Mouse (Mus musculus): ENCODE results near the gene Cpvl.

Gene Cpvl

DNA sequence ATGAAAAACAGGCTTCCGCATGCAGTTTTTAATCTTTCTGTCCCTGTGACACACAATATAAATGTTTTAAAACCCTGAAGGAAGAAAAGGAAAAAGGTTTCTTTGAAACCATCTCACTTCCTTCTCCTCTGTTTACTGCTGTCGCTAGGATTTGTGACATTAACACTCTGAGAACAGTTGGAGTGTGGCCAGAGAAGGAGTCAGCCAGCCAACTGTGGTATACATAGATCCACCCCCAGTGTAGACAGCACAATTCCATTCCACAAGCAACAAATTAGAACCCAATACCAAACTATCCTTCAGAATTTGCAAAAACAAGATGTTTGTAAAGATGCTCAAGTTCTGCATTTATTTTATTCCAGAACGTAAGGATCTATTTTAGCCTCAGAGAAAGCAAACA, 6.7 kb downstream of the Cpvl start:
- no peak for DNase-seq (ENCODE audit: low spot score in 2 of 2)

GRCm38 (mm10) chr6:53969081-53969480, 9.4 kb downstream of the Cpvl start:
- DNase-seq (ENCODE audit: low spot score in 2 of 2) = no peak

DNA sequence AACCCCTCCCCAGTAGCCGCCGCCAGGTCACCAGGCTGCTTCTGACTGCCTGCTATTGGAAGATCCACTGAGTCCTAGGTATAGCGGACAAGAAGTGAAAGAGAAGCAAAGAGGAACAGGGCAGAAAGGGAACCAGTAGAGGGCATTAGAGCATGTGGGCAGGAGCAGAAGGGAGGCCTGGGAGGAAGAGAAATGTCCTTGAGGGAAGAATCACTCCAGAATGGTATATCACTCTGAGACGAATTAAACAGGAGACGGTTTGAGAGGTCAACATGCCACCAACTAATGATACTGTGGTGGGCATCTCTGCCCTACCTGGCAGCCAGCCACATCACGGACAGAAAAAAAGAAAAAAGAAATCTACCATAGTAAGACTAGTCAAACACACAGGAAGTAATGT, 9.9 kb downstream of the Cpvl start:
- no peak for DNase-seq (ENCODE audit: low spot score in 2 of 2)

DNA sequence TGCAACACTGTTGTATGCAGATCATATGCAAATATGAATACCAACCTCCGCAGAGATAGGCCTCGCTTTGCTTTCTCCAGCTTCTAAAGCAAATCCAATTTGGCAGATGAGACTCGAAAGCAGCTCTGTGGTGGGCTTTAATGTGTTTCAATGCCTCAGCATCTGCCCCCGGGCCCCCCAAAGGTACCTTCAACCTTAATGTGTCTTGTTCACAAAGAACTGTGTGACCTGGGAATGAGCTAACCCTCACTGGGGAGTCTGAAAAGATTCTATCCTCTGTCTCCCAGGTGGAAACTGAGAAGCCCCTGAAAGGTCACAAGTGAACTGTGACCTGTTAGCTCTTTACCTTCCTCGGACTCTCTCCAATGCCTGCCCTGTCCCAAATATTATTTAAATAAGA, 11.9 kb downstream of the Cpvl start:
- DNase-seq (ENCODE audit: low spot score in 2 of 2) = no peak

DNA sequence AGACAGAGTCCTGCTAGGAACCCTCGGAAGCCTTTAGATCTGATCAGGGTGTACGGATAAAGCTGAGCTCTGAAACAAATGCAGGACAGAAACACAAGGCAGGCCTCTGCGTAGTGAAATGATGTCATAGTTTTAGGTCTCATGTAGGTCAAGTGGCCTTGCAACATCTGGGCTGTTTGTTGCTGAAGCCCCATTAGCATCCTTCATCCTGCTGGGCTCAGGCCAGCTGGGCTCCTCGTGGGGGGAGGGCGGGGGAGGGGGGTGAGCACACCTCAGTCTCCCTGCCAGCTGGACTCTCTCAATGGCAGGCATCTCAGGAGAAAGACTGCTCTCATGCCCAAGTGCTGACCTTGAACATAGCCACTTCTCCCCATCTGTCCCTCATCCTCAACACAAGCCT, 12.6 kb downstream of the Cpvl start:
- no peak for DNase-seq (ENCODE audit: low spot score in 2 of 2)

DNA sequence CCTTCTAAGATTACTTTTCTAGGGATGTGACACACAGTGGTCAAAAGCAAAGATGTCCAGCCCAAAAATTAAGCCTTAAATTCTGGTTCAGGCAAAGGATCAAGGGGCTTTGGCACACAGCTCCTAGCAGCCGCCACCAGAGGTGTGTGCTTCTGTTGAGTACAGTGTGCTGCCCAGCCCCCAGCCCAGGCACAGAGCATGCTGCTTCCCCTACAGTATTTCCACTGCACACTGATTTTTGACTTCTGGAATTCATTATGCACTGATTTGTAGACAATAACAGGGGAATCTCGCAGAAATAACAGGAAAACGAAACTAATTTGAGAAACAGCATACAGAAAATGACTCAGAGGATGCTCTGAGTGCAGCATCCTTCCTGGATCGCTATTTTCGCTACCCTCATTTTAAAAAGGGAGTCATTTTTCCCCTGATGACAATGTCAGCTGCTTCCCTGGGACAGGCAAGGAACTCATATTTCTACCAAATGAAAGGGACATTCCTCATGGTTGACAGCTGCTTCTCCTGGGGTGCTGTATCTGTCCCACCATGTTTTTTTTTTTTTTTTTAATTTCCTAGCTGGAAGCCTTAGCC, 14.5 kb downstream of the Cpvl start:
- DNase-seq (ENCODE audit: low spot score in 2 of 2) = no peak

DNA sequence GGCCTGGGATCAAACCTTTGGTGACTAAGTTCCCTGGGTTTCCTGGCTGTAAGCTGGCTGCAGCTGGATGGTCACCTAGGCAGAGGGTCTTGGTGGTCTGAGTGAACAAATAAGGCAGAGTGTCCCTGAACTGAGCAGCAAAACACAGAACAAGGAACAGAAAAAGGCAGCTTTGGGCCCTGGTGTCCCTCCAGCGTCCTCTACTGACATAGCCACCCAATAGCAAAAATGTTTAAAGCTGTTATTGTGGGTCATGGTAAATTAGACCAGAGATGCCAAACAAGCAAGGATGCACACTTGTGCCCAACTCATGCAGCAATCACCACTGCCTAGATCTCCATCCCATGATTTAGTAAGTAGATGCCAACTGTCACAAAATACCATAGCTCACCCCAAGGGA, 16.5 kb downstream of the Cpvl start:
- DNase-seq (ENCODE audit: low spot score in 2 of 2) = no peak

DNA sequence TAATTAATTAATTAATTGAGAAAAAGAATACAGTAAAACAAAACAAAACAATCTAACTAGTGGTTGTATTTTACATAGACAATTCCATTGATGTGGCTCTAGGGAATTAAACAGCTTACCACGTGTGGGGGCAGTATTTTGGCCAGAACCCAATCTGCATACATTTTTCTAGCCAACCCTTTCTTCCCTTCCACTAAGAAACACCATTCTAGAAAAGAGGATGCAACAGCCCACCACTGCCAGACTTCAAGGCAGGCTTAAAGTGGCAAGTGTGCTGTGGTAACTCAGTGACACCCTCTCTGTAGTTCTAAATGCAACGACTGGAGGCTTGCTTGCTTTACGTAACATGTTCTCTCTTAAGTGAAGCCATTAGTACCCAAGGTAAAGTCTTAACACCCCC, 18.6 kb downstream of the Cpvl start:
- DNase-seq (ENCODE audit: low spot score in 2 of 2) = no peak

DNA sequence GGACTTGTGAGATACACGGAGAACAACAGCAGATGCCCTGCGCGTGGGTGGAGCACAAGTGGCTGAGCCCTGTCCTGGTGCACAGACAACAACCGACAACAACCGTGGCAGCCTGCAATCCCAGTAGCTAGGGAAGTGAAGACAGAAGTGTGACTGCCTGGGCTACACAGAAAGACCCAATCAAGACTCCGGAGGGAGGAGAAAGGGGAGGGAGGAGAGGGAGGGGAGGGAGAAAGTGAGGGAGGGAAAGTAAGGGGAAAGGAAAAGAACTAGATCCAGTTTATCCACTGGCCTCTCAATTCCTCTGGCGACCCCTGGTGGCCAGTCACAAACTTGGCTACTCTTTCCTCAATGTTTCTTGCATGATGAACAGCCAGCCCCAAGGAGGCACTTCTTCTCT, 20.1 kb downstream of the Cpvl start:
- DNase-seq (ENCODE audit: low spot score in 2 of 2) = peak; percentile 12 to 40

DNA sequence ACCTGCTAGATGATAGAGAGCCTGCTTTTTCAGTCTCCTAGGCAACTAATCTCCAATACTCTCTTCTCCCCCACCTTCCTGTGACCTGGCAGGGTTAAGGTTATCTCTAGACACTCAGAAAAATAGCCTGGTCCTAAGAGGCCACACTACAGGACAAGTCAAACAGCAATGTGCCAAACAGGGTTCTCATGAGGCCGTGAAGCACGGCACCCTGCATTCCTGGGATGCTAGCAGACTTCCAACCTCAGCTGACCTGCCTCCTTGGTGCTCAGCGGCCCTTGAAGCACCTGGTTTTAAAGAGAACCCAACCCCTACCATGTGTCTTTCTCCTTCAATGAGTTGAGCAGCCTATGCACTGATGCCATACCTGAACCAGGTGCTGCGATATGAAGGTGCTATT, 22.0 kb downstream of the Cpvl start:
- DNase-seq (ENCODE audit: low spot score in 2 of 2) = no peak

- no peak for DNase-seq (ENCODE audit: low spot score in 2 of 2)
These were observed 22.6 kb downstream of the Cpvl start for GRCm38 (mm10) chr6:53955846-53956245.

GRCm38 (mm10) chr6:53955271-53955670, 23.2 kb downstream of the Cpvl start:
- DNase-seq (ENCODE audit: low spot score in 2 of 2) = no peak

DNA sequence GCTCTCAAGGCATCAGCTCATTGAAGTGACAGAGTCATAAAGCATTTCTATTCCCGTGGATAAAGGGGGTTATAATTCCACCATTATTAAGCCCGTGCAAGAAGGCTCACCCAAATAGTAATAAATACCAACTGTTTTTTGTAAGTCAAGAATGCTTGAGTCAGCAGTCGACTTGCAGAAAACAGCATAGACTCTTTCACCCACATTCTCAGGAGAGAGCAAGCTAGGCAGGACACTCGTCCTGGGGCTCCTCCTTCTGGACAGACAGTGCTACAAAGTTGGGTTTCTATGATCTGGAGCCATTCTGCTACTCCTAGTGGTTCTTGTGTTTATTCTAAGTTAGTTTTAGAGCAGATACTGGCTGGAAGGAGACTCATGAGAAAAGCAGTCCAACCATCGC, 24.4 kb downstream of the Cpvl start:
- no peak for DNase-seq (ENCODE audit: low spot score in 2 of 2)

DNA sequence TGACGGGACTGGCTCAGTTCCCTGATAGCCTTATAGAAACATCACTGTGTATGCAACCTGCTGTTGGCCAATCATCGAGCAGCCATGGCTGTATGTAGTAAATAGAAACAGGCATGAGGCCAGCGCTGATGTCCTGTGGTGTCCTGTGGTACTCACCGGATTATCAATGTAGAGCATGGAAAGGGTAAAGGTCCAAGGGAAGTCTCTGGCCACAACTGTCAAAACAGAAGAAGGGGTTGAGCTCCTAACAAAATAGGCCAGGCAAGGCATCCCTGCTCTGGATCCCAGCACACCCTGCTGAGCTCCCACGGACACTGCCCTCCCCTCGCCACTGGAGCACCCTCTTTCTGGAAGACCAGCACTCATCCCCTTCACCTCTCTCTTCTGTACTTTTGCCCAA, 25.1 kb downstream of the Cpvl start:
- DNase-seq (ENCODE audit: low spot score in 2 of 2) = no peak

GRCm38 (mm10) chr6:53951421-53951820, 27.1 kb downstream of the Cpvl start:
- no peak for DNase-seq (ENCODE audit: low spot score in 2 of 2)

- no peak for DNase-seq (ENCODE audit: low spot score in 2 of 2)
These were observed 27.6 kb downstream of the Cpvl start for GRCm38 (mm10) chr6:53950876-53951275.

GRCm38 (mm10) chr6:53948388-53949035, 30.0 kb downstream of the Cpvl start:
- DNase-seq (ENCODE audit: low spot score in 2 of 2) = no peak

DNA sequence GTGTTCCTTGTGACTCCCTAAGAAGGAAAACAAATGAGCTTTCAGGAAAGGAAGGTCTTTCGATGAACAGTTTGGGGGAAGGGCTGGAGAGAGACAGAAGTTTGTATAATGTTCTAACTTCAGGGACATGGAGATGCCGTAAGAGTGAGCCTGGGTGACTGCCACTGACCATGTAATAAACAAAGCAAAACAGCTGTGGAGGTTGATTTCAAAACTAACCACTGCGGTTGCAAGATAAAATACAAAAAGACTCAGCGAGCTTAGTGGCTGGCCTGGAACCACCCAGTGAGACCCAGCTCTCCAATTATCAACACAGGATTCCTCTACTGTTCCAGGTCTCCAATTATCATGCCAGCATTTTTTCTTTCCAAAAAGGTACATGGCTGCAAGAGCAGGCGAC, 33.6 kb downstream of the Cpvl start:
- no peak for DNase-seq (ENCODE audit: low spot score in 2 of 2)

DNA sequence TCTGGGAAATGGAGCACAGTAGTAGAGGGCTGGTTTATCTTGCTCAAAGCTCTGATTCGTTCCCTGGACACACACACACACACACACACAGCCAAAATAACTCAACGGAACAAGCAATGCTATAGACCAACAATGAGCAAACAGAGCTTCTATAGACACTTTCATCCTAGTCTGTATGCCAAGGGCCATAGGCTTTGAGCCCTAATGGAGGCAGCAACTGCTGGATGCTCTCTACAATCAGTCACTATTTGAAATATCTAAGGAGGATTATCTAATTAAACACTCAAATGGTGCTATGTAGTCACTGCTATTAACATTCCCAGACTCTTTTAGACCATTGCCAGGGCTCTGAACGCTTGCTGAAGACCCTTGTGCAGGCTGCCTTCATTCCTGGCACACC, 34.1 kb downstream of the Cpvl start:
- no peak for DNase-seq (ENCODE audit: low spot score in 2 of 2)

DNA sequence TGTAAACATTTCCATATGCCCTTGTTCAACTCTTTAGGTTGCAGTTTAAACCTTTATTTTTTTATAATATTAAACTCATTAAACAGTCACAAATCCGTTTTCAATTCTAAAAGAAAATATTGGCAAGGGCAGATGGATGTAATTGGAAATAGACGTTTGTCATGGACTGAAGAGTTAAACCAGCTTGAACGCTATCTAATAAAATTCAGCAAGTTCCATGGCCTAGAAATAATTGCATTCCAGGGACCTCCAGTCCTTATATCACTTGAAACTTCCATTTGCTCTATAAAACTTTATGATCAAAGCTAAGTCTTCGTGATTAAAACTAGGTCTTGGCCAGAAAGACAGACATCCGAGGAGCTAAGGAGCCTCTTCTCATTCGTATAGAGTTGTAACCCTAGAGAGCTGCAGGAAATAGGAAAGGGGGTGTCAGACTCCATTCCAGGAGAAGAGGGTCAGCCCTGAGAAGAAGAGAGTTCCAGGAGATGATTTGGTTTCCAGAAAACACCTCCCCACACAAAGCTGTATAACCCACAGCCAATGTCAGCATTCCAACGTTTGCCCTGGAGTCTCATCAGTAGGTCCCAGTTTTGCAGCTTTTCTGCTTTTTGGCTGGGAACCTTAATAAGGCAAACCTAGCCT, 36.2 kb downstream of the Cpvl start:
- DNase-seq (ENCODE audit: low spot score in 2 of 2) = no peak

DNA sequence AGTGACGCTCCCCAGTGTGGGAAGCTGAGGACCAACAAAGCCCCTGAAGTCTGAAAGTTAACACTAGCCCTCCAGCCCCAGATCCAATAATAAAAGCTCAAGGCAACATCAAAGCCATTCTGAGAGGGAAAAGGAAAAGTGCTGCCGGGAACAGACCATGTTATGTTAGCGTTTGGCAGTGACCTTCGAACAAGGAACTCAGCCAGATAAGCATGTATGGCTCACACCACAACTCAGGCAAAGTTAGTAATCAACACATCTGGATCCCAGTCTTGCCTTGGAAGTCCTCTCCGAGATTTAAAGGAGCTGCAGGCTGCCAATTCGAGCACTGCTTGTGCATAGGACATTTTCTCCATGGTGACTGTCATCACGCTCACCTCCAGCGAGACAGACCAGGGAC, 38.7 kb downstream of the Cpvl start:
- no peak for DNase-seq (ENCODE audit: low spot score in 2 of 2)

GRCm38 (mm10) chr6:53938942-53939341, 39.5 kb downstream of the Cpvl start:
- DNase-seq (ENCODE audit: low spot score in 2 of 2) = no peak

Data from spleen, postnatal 14 days (tissue).